Mouse (Mus musculus) neural tube, embryonic 14.5 days (tissue): Measurements from ENCODE around the gene Rapgef4. TPM values are rescaled to one million over a fixed set of nuclear protein-coding genes. Genes with fewer than 3 reads are reported as not detected.

Experiments used
- ATAC-seq: fragments of 200-750 bp; cut with Nextera tagmentation; 2 replicates; pipeline ENCODE4 v1.8.0; 2017; ENCODE audit warnings: low read depth, mild to moderate bottlenecking, moderate TSS enrichment, moderate library complexity
- H3K27ac ChIP-seq: fragments of 300-500 bp; sonication (generic); 2 replicates; pipeline ENCODE4 v1.5.1; 2014; ENCODE audit warnings: low read depth, mild to moderate bottlenecking, control low read depth, low read length, moderate library complexity, mixed read lengths
- H3K27me3 ChIP-seq: fragments of 300-500 bp; sonication (generic); 2 replicates; pipeline ENCODE4 v1.6.1; 2014; ENCODE audit warnings: low read length; ENCODE audit not compliant: control insufficient read depth, insufficient read depth
- H3K36me3 ChIP-seq: fragments of 300-500 bp; sonication (generic); 2 replicates; pipeline ENCODE4 v1.6.1; 2014; ENCODE audit warnings: low read length, mixed read lengths; ENCODE audit not compliant: control insufficient read depth, insufficient read depth
- H3K4me1 ChIP-seq: fragments of 300-500 bp; sonication (generic); 2 replicates; pipeline ENCODE4 v1.6.1; 2014; ENCODE audit warnings: low read length; ENCODE audit not compliant: control insufficient read depth, insufficient read depth
- H3K4me2 ChIP-seq: fragments of 300-500 bp; sonication (generic); 2 replicates; pipeline ENCODE4 v1.6.1; 2014; ENCODE audit warnings: mild to moderate bottlenecking, low read depth, low read length, control low read depth
- H3K4me3 ChIP-seq: fragments of 300-500 bp; sonication (generic); 2 replicates; pipeline ENCODE4 v1.5.1; 2014; ENCODE audit warnings: low read depth, low read length, control low read depth, mixed read lengths
- H3K9ac ChIP-seq: fragments of 300-500 bp; sonication (generic); replicated peaks from 2 replicates; pipeline ENCODE4 v1.6.1; 2014; ENCODE audit warnings: low read depth, mild to moderate bottlenecking, control low read depth, low read length, mixed read lengths
- H3K9me3 ChIP-seq: fragments of 300-500 bp; sonication (generic); 2 replicates; pipeline ENCODE4 v1.6.1; 2016; ENCODE audit warnings: low read length; ENCODE audit not compliant: control insufficient read depth
- WGBS: fragments of 180-500 bp; shearing (Covaris S2); extraction: QIAGEN DNeasy Blood & Tissue Kit; methylation state at CpG from one replicate; pipeline ENCODE4 v1.1.7; 2014; 5-methylcytosine and 5-hydroxymethylcytosine counted together
- polyA plus RNA-seq: library from polyadenylated mRNA; unstranded; fragments of >200 nt; fragmentation: Nextera tagmentation; extraction: Ambion mirVana; gene quantifications from 2 replicates; pipeline ENCODE4 v1.2.1, GENCODE M21; 2014

Rapgef4 gene
- polyA plus RNA-seq, 1 experiment from 2014 or later = 39.6 TPM

GRCm38 (mm10) chr2:72090061-72090460 is 109.0 kb downstream of the Rapgef4 start:
- WGBS = 92% methylated on average over 2 of the region's 2 CpGs
- Histone ChIP-seq H3K4me2 (no peak overlapping the region), H3K4me3 (no peak overlapping the region)

GRCm38 (mm10) chr2:72092046-72092445 is 111.0 kb downstream of the Rapgef4 start:
- 22% methylated on average over 3 of the region's 3 CpGs for WGBS

More at GRCm38 (mm10) chr2:72090061-72090460, 109.0 kb downstream of the Rapgef4 start:
- Histone ChIP-seq H3K9me3 (no peaks in the 10 kb centered on the region), H3K36me3 (no peaks in the 10 kb centered on the region), H3K27ac (no peak overlapping the region), H3K9ac (no peak overlapping the region), H3K4me1 (peaks cover 19% of the 10 kb centered on the region; the same call in 1 of the 2 replicates), H3K27me3 (no peaks in the 10 kb centered on the region)
- no peak for ATAC-seq

DNA sequence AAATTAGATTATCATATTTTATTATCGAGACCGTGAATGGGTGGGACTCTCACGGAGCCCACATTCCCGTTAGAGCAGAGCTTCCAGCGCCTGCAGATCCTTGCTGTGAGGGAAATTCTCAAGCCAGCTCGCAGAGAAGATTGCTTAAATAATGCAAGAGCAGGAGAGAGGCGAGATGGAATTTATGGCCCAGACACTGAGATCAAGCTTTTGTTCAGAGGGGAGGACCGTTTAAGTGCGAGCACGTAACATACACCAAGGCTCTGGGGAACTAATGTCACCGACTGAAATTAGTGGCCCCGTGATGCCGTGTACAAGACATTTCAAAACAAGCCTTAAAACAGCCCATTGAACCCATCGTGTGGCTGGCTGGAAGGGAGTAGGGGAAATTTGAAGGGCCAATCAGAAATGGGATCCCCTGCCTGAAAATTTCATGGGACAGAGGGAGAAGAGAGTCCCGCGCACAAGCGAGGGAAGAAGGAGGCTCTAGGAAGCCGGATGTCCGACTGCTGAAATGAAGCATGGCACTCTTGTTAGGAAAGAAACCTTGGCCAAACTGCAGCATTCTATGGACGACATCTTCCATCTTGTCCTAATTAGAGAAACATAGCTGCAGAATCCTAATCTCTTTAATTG is 112.5 kb downstream of the Rapgef4 start:
- peak overlapping the region; percentile 51 for H3K9ac ChIP-seq
- 10% methylated on average over 20 of the region's 20 CpGs for WGBS
- H3K9me3 ChIP-seq = no peaks in the 10 kb centered on the region
- peak overlapping the region; percentile 55 for H3K4me2 ChIP-seq
- peaks cover 19% of the 10 kb centered on the region; the same call in 1 of the 2 replicates for H3K4me1 ChIP-seq
- peak overlapping the region; percentile 85 for H3K27ac ChIP-seq
- no peaks in the 10 kb centered on the region for H3K36me3 ChIP-seq
- H3K27me3 ChIP-seq = no peaks in the 10 kb centered on the region
- ATAC-seq = peak; percentile 77; the same call in 1 of the 2 replicates
- H3K4me3 ChIP-seq = peak overlapping the region; percentile 26

More at GRCm38 (mm10) chr2:72092046-72092445, 111.0 kb downstream of the Rapgef4 start:
- Histone ChIP-seq H3K4me2 (peak overlapping the region; percentile 12; the same call in 1 of the 2 replicates), H3K9ac (no peak overlapping the region), H3K27ac (peak overlapping the region; percentile 65), H3K9me3 (no peaks in the 10 kb centered on the region), H3K4me1 (peaks cover 19% of the 10 kb centered on the region; the same call in 1 of the 2 replicates), H3K36me3 (no peaks in the 10 kb centered on the region), H3K27me3 (no peaks in the 10 kb centered on the region), H3K4me3 (no peak overlapping the region)
- 0 out of 2 replicates have a peak, but pooled peaks have one; percentile 14 for ATAC-seq

DNA sequence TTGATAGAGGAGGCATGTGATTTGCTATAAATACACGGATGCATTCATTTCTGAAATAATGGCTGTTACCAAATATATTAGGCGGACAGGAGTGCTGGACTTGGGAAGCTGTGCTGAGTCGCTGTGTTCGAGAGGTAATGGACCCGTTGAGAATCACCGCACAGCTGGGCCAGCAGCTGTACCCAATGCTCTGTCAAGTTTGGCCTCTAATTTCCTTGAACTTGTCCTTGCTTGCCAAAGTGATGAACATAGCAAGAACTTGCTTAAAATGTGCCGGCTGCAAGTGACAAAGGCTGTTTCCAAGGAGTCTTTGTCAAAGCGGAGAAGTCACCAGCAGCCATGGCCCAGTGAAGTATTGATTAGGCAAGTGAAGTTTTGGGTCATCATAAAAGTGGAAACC is 113.0 kb downstream of the Rapgef4 start:
- 37% methylated on average over 8 of the region's 8 CpGs for WGBS
- Histone ChIP-seq H3K4me2 (peak overlapping the region; percentile 55), H3K9me3 (no peaks in the 10 kb centered on the region), H3K4me3 (peak overlapping the region; percentile 26), H3K36me3 (no peaks in the 10 kb centered on the region), H3K4me1 (peaks cover 19% of the 10 kb centered on the region; the same call in 1 of the 2 replicates), H3K27ac (peak overlapping the region; percentile 85), H3K27me3 (no peaks in the 10 kb centered on the region), H3K9ac (peak overlapping the region; percentile 51)
- ATAC-seq = no peak

DNA sequence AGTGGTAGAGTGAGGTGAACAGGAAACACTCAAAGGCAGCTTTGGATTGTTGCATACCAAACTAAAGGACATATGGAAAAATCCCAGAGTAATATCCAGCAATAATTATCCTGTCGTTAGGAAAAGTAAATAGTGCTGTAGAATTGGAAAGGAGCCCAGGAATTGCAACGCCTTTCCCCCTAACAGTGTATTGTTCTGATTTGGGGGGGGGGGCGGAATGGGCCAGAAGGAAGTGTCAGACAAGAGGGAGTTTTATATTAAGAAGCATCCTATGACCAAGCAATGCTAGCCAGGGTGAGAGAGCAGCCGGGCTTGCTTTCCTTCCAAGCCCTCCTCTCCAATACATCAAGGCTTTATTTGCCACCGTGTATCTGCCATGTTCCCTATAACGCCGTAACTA is 113.4 kb downstream of the Rapgef4 start:
- Histone ChIP-seq H3K4me1 (peaks cover 19% of the 10 kb centered on the region; the same call in 1 of the 2 replicates), H3K27me3 (no peaks in the 10 kb centered on the region), H3K27ac (peak overlapping the region; percentile 85; the same call in 1 of the 2 replicates), H3K4me2 (peak overlapping the region; percentile 55; the same call in 1 of the 2 replicates), H3K4me3 (no peak overlapping the region), H3K36me3 (no peaks in the 10 kb centered on the region), H3K9me3 (no peaks in the 10 kb centered on the region), H3K9ac (no peak overlapping the region)
- ATAC-seq = no peak
- WGBS = 62% methylated on average over 7 of the region's 7 CpGs

- no peak overlapping the region for H3K4me2 ChIP-seq
- H3K27ac ChIP-seq = no peak overlapping the region
- no peaks in the 10 kb centered on the region for H3K27me3 ChIP-seq
- WGBS = 54% methylated on average over 6 of the region's 6 CpGs
- H3K4me1 ChIP-seq = peaks cover 19% of the 10 kb centered on the region; the same call in 1 of the 2 replicates
- H3K9me3 ChIP-seq = no peaks in the 10 kb centered on the region
- no peak overlapping the region for H3K4me3 ChIP-seq
- no peak for ATAC-seq
- H3K9ac ChIP-seq = no peak overlapping the region
- H3K36me3 ChIP-seq = no peaks in the 10 kb centered on the region
Measured at GRCm38 (mm10) chr2:72095002-72095401, 114.0 kb downstream of the Rapgef4 start.

DNA sequence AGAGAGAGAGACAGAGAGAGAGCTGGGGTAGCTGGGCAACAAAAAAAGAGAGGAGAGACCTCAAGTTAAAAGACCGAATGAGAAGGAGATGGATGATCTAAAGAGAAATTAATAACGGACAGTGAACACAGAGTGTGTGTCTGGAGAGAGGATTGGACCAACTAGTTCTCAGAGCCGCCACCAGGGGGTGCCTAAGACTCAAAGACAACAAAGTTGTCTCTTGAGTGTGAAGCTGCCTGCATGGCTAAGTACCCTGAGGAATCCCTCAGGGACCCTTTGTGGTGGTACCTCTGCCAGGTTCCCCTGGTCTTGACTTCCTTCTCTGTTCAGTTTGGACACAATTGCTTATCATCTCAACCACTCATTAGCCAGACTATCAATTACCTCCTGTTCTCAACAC is 115.3 kb downstream of the Rapgef4 start:
- ATAC-seq = no peak
- H3K4me3 ChIP-seq = no peak overlapping the region
- H3K4me1 ChIP-seq = peaks cover 19% of the 10 kb centered on the region; the same call in 1 of the 2 replicates
- WGBS = 37% methylated on average over 3 of the region's 3 CpGs
- H3K27ac ChIP-seq = no peak overlapping the region
- no peak overlapping the region for H3K4me2 ChIP-seq
- no peaks in the 10 kb centered on the region for H3K27me3 ChIP-seq
- no peak overlapping the region for H3K9ac ChIP-seq
- no peaks in the 10 kb centered on the region for H3K9me3 ChIP-seq
- no peaks in the 10 kb centered on the region for H3K36me3 ChIP-seq

DNA sequence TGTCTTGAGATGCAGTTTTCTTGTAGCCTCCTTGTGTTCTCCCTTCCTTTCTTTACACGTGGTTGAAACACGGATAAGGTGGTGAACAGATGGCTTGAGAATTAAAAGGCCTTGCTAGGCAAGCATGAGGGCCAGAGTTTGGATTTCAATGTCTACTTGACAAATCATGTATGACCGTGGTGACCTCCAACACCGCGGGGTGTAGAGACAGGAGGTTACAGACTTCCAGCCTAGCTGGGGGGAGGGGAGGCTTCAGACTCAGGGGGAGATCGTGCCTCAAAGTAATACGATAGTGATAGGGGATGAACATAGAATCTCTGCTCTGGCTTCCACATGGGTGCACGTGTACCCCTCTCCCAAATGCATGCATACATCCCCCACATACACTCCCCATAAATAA is 117.3 kb downstream of the Rapgef4 start:
- Histone ChIP-seq H3K9me3 (no peaks in the 10 kb centered on the region), H3K4me2 (no peak overlapping the region), H3K36me3 (no peaks in the 10 kb centered on the region), H3K4me1 (peaks cover 9% of the 10 kb centered on the region; the same call in 1 of the 2 replicates), H3K27ac (no peak overlapping the region), H3K27me3 (no peaks in the 10 kb centered on the region), H3K4me3 (no peak overlapping the region), H3K9ac (no peak overlapping the region)
- ATAC-seq = no peak
- 90% methylated on average over 8 of the region's 8 CpGs for WGBS

DNA sequence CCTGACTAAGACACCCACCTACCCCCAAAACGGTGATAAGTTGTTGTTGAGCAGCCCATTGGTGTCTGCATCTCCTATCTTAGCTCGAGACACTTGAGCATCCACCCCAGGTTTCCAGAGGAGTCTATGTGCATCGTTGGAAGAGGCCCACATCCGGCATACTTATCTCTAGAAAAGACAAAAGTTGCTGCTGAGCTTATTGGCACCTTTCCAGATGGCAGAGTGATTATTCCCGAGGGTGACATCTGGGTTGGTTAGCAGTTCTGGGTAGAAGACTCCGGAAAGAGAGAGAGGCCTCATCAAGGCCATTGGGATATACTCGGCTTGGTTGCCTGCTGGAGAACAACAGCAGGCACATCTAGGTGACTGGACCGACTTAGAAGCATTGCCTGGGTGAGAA is 123.6 kb downstream of the Rapgef4 start:
- Histone ChIP-seq H3K27me3 (no peaks in the 10 kb centered on the region), H3K27ac (no peak overlapping the region), H3K9me3 (no peaks in the 10 kb centered on the region), H3K4me3 (no peak overlapping the region), H3K4me2 (no peak overlapping the region), H3K9ac (no peak overlapping the region), H3K36me3 (no peaks in the 10 kb centered on the region), H3K4me1 (0 out of 2 replicates have a peak, but pooled peaks cover 8% of the 10 kb centered on the region)
- WGBS = 65% methylated on average over 8 of the region's 8 CpGs
- no peak for ATAC-seq
